Mouse (Mus musculus) CH12.LX (cell line): ENCODE measurements around the gene Tns4. TPM values are rescaled to one million over a fixed set of nuclear protein-coding genes. Genes with fewer than 3 reads are reported as not detected.

ENCODE experiments used
- DNase-seq: peaks from one replicate; pipeline ENCODE4 v3.0.0-alpha.2; 2013; ENCODE audit errors: extremely low read depth
- H3K27ac ChIP-seq: 2 replicates; pipeline ENCODE4 v1.5.1; 2012; ENCODE audit warnings: low read depth, mild to moderate bottlenecking, control low read depth, moderate library complexity; ENCODE audit not compliant: insufficient read depth
- H3K27me3 ChIP-seq: replicated peaks from 2 replicates; pipeline ENCODE3; 2012; ENCODE audit warnings: inconsistent platforms
- H3K36me3 ChIP-seq, 2 experiments: replicated peaks in 1 of 2; 2 replicates each; pipeline versions ENCODE3 to v1.6.1; 2012; ENCODE audit warnings: inconsistent platforms in 1 of 2, low read length in 1 of 2, mild to moderate bottlenecking in 1 of 2, mixed read lengths in 1 of 2, moderate library complexity in 1 of 2; ENCODE audit not compliant: control insufficient read depth in 1 of 2, insufficient read depth in 1 of 2
- H3K4me1 ChIP-seq, 2 experiments: 2 replicates each; pipeline ENCODE4 v1.6.1; 2012; ENCODE audit warnings: inconsistent platforms in 1 of 2, moderate library complexity in 1 of 2; ENCODE audit not compliant: insufficient read depth in 2 of 2, control insufficient read depth in 1 of 2
- H3K4me2 ChIP-seq: 2 replicates; pipeline ENCODE4 v1.6.1; 2012; ENCODE audit warnings: low read depth, mild to moderate bottlenecking, control low read depth; ENCODE audit not compliant: poor library complexity, insufficient read depth, severe bottlenecking
- H3K4me3 ChIP-seq, 3 experiments: fragments of 150-350 bp in 1 of 3; sonication (generic) in 1 of 3; replicated peaks in 1 of 3; 2 replicates each; pipeline versions ENCODE3 to v1.5.1; 2011 to 2012; ENCODE audit warnings: low read depth in 2 of 3, low read length in 2 of 3, mild to moderate bottlenecking in 2 of 3, moderate library complexity in 2 of 3, control low read depth in 1 of 3, improper control_type of control experiment in 1 of 3, inconsistent platforms in 1 of 3, mixed read lengths in 1 of 3; ENCODE audit not compliant: poor library complexity in 1 of 3
- H3K79me2 ChIP-seq: replicated peaks from 2 replicates; pipeline ENCODE4 v1.6.1; 2012; ENCODE audit warnings: mild to moderate bottlenecking, moderate library complexity; ENCODE audit not compliant: control insufficient read depth, poor library complexity, insufficient read depth, severe bottlenecking; ENCODE audit errors: extremely low read depth
- H3K9ac ChIP-seq: 2 replicates; pipeline ENCODE4 v1.6.1; 2012; ENCODE audit warnings: low read depth, mild to moderate bottlenecking, control low read depth, moderate library complexity; ENCODE audit not compliant: insufficient read depth
- H3K9me3 ChIP-seq: replicated peaks from 2 replicates; pipeline ENCODE3; 2012; ENCODE audit warnings: low read length, inconsistent platforms, mixed read lengths
- BHLHE40 ChIP-seq: IDR thresholded peaks from 2 replicates; pipeline ENCODE4 v1.6.1; 2011; ENCODE audit warnings: mild to moderate bottlenecking, low read depth, low read length, improper control_type of control experiment
- CHD1 ChIP-seq: IDR thresholded peaks from 2 replicates; pipeline ENCODE4 v1.6.1; 2012; ENCODE audit warnings: low read depth, low read length, improper control_type of control experiment, inconsistent platforms
- CHD2 ChIP-seq: IDR thresholded peaks from 2 replicates; pipeline ENCODE4 v1.6.1; 2011; ENCODE audit warnings: low read length, improper control_type of control experiment
- CTCF ChIP-seq, 2 experiments: IDR thresholded peaks in 1 of 2; conservative IDR thresholded peaks in 1 of 2; 2 replicates each; pipeline ENCODE4 v1.5.1; 2011 to 2012; ENCODE audit warnings: low read depth in 2 of 2, low read length in 2 of 2, improper control_type of control experiment in 1 of 2, inconsistent platforms in 1 of 2, mild to moderate bottlenecking in 1 of 2, moderate library complexity in 1 of 2
- E2F4 ChIP-seq: IDR thresholded peaks from 2 replicates; pipeline ENCODE4 v1.6.1; 2011; ENCODE audit warnings: low read depth, low read length, improper control_type of control experiment; ENCODE audit not compliant: insufficient replicate concordance
- ELF1 ChIP-seq: IDR thresholded peaks from 2 replicates; pipeline ENCODE4 v1.6.1; 2014; ENCODE audit warnings: low read depth, mild to moderate bottlenecking, inconsistent platforms, low read length, improper control_type of control experiment
- EP300 ChIP-seq: IDR thresholded peaks from 2 replicates; pipeline ENCODE4 v1.6.1; 2011; ENCODE audit warnings: low read length, improper control_type of control experiment
- ETS1 ChIP-seq: conservative IDR thresholded peaks from 2 replicates; pipeline ENCODE4 v1.6.1; 2012; ENCODE audit warnings: low read depth, mild to moderate bottlenecking, inconsistent platforms, low read length, improper control_type of control experiment, moderate library complexity
- GABPA ChIP-seq: IDR thresholded peaks from 2 replicates; pipeline ENCODE4 v1.6.1; 2012; ENCODE audit warnings: low read depth, low read length, improper control_type of control experiment, inconsistent platforms; ENCODE audit not compliant: insufficient replicate concordance
- HCFC1 ChIP-seq: IDR thresholded peaks from 2 replicates; pipeline ENCODE4 v1.6.1; 2012; ENCODE audit warnings: low read depth, mild to moderate bottlenecking, inconsistent platforms, low read length, improper control_type of control experiment
- IRF4 ChIP-seq: IDR thresholded peaks from 2 replicates; pipeline ENCODE4 v1.6.1; 2014; ENCODE audit warnings: low read depth, mild to moderate bottlenecking, inconsistent platforms, low read length, improper control_type of control experiment
- JUN ChIP-seq: IDR thresholded peaks from 2 replicates; pipeline ENCODE4 v1.6.1; 2011; ENCODE audit warnings: low read depth, mild to moderate bottlenecking, low read length, improper control_type of control experiment, moderate library complexity; ENCODE audit not compliant: insufficient read depth
- JUND ChIP-seq: conservative IDR thresholded peaks from 2 replicates; pipeline ENCODE4 v1.6.1; 2011; ENCODE audit warnings: low read depth, low read length, improper control_type of control experiment
- KAT2A ChIP-seq: IDR thresholded peaks from 2 replicates; pipeline ENCODE4 v1.6.1; 2012; ENCODE audit warnings: low read length, improper control_type of control experiment, inconsistent platforms; ENCODE audit not compliant: insufficient replicate concordance
- MAFK ChIP-seq: IDR thresholded peaks from 2 replicates; pipeline ENCODE4 v1.6.1; 2011; ENCODE audit warnings: low read length, improper control_type of control experiment; ENCODE audit not compliant: insufficient replicate concordance
- MAX ChIP-seq: IDR thresholded peaks from 2 replicates; pipeline ENCODE4 v1.6.1; 2011; ENCODE audit warnings: low read length, improper control_type of control experiment
- MAZ ChIP-seq: IDR thresholded peaks from 2 replicates; pipeline ENCODE4 v1.6.1; 2012; ENCODE audit warnings: low read depth, mild to moderate bottlenecking, inconsistent platforms, low read length, improper control_type of control experiment, moderate library complexity
- MEF2A ChIP-seq: IDR thresholded peaks from 2 replicates; pipeline ENCODE4 v1.6.1; 2014; ENCODE audit warnings: low read depth, mild to moderate bottlenecking, inconsistent platforms, low read length, improper control_type of control experiment, borderline replicate concordance
- MXI1 ChIP-seq: IDR thresholded peaks from 2 replicates; pipeline ENCODE4 v1.6.1; 2011; ENCODE audit warnings: mild to moderate bottlenecking, low read depth, low read length, improper control_type of control experiment
- MYC ChIP-seq: IDR thresholded peaks from 2 replicates; pipeline ENCODE4 v1.6.1; 2011; ENCODE audit warnings: low read depth, mild to moderate bottlenecking, improper control_type of control experiment, low read length
- NELFE ChIP-seq: IDR thresholded peaks from 2 replicates; pipeline ENCODE4 v1.6.1; 2011; ENCODE audit warnings: low read depth, low read length, improper control_type of control experiment
- NRF1 ChIP-seq: IDR thresholded peaks from 2 replicates; pipeline ENCODE4 v1.6.1; 2014; ENCODE audit warnings: low read depth, mild to moderate bottlenecking, inconsistent platforms, low read length, improper control_type of control experiment, moderate library complexity
- PAX5 ChIP-seq: IDR thresholded peaks from 2 replicates; pipeline ENCODE4 v1.6.1; 2012; ENCODE audit warnings: low read length, inconsistent platforms, mixed read lengths
- POLR2A ChIP-seq: IDR thresholded peaks from 2 replicates; pipeline ENCODE4 v1.6.1; 2011; ENCODE audit warnings: low read depth, mild to moderate bottlenecking, improper control_type of control experiment, low read length
- POLR2AphosphoS2 ChIP-seq: IDR thresholded peaks from 2 replicates; pipeline ENCODE4 v1.6.1; 2011; ENCODE audit warnings: low read depth, low read length, improper control_type of control experiment
- RAD21 ChIP-seq: IDR thresholded peaks from 2 replicates; pipeline ENCODE4 v1.6.1; 2011; ENCODE audit warnings: low read depth, mild to moderate bottlenecking, low read length, improper control_type of control experiment, moderate library complexity
- RCOR1 ChIP-seq: conservative IDR thresholded peaks from 2 replicates; pipeline ENCODE4 v1.6.1; 2012; ENCODE audit warnings: low read depth, mild to moderate bottlenecking, inconsistent platforms, low read length, improper control_type of control experiment
- SIN3A ChIP-seq: IDR thresholded peaks from 2 replicates; pipeline ENCODE4 v1.6.1; 2012; ENCODE audit warnings: low read length, improper control_type of control experiment, inconsistent platforms
- SMC3 ChIP-seq: IDR thresholded peaks from 2 replicates; pipeline ENCODE4 v1.6.1; 2011; ENCODE audit warnings: low read depth, low read length, improper control_type of control experiment
- TBP ChIP-seq: conservative IDR thresholded peaks from 2 replicates; pipeline ENCODE4 v1.6.1; 2011; ENCODE audit warnings: low read depth, low read length, improper control_type of control experiment
- TCF12 ChIP-seq: IDR thresholded peaks from 2 replicates; pipeline ENCODE4 v1.6.1; 2014; ENCODE audit warnings: low read depth, mild to moderate bottlenecking, inconsistent platforms, low read length, improper control_type of control experiment
- UBTF ChIP-seq: IDR thresholded peaks from 2 replicates; pipeline ENCODE4 v1.6.1; 2012; ENCODE audit warnings: low read depth, mild to moderate bottlenecking, inconsistent platforms, low read length, improper control_type of control experiment, moderate library complexity
- USF1 ChIP-seq: IDR thresholded peaks from 2 replicates; pipeline ENCODE4 v1.6.1; 2014; ENCODE audit warnings: low read depth, mild to moderate bottlenecking, inconsistent platforms, low read length, improper control_type of control experiment
- USF2 ChIP-seq: conservative IDR thresholded peaks from 2 replicates; pipeline ENCODE4 v1.6.1; 2011; ENCODE audit warnings: low read depth, low read length, improper control_type of control experiment
- ZC3H11A ChIP-seq: IDR thresholded peaks from 2 replicates; pipeline ENCODE4 v1.6.1; 2012; ENCODE audit warnings: low read depth, mild to moderate bottlenecking, inconsistent platforms, low read length, improper control_type of control experiment
- ZKSCAN1 ChIP-seq: IDR thresholded peaks from 2 replicates; pipeline ENCODE4 v1.6.1; 2012; ENCODE audit warnings: low read depth, inconsistent platforms, low read length, improper control_type of control experiment, borderline replicate concordance
- ZMIZ1 ChIP-seq: IDR thresholded peaks from 2 replicates; pipeline ENCODE4 v1.6.1; 2012; ENCODE audit warnings: low read depth, mild to moderate bottlenecking, inconsistent platforms, low read length, improper control_type of control experiment
- ZNF384 ChIP-seq: IDR thresholded peaks from 2 replicates; pipeline ENCODE4 v1.6.1; 2012; ENCODE audit warnings: low read depth, low read length, improper control_type of control experiment, inconsistent platforms
- dilution Hi-C: fragments of 300-500 bp; cut with MboI; formaldehyde crosslinking; loops from 2 replicates; pipeline ENCODE4 v1.14.3; 2020; ENCODE audit warnings: low sequenced_read_pairs; ENCODE audit not compliant: extremely low pct_unique_long_range_greater_than_20kb, extremely low pct_ligation_motif_present
- in situ Hi-C: fragments of 300-500 bp; cut with MboI; formaldehyde crosslinking; loops from 3 replicates; pipeline ENCODE4 v1.14.3; 2019; ENCODE audit warnings: low sequenced_read_pairs, low pct_ligation_motif_present, low pct_unique_long_range_greater_than_20kb, mixed read lengths
- polyA plus RNA-seq: library from polyadenylated mRNA; unstranded; fragments of >175 nt; gene quantifications from 2 replicates; pipeline ENCODE4 v1.2.1, GENCODE M21; 2012; ENCODE audit warnings: low read depth; ENCODE audit not compliant: insufficient read length
- total RNA-seq, 2 experiments: library from RNA; depleted of rRNA; stranded (reverse); fragments of 300-350 nt in 1 of 2; fragments of >200 nt in 1 of 2; gene quantifications; 2 replicates each; pipeline ENCODE4 v1.2.3; 2012 to 2014

Gene Tns4
- total and polyA plus RNA-seq, 3 experiments, result 0.04 to 0.11 TPM; not detected in 1

DNA sequence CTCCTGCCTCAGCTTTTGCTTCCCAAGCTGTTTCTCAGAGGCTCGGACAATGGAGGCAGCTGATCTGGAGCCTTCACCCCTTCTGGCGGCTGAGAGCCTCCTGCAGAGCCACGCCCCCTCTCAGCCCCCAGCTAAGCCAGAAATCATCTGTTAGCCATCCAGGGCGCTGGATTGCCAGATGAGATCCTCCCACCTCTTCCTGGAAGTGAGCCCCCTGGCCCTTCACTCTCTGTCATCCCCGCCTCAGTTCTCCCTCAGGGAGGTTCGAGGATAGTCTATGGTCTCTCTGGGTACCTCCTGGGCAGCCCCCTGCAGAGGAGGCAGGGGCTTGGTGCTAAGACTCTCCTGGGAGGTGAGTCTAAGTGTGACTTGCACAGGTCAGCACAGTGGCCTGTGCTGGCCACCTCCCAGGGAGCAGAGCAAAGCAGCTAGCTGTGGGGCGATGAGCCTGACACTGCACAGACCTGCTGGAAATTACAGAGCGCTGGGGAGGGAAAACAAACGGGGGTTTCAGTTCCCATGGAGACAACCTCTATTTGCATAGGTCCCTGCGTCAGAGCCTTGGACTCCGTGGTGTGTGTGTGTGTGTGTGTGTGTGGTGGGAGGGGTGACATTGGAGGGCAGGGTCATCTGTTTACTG lies 43.1 kb upstream of the Tns4 start:
- peak; percentile 80 for TF ChIP-seq RCOR1
- TF ChIP-seq NELFE, result peak; percentile 32; the same call in 1 of the 2 replicates
- TF ChIP-seq USF2, result no peak
- peak; percentile 61; the same call in 1 of the 2 replicates for TF ChIP-seq HCFC1
- peak; percentile 85 for TF ChIP-seq BHLHE40
- peak; percentile 62; the same call in 1 of the 2 replicates for TF ChIP-seq MAX
- TF ChIP-seq TBP, result no peak; the same call in 1 of the 2 replicates
- no peak for TF ChIP-seq E2F4
- peak; percentile 83 for TF ChIP-seq CHD2
- no peak for TF ChIP-seq KAT2A
- peak; percentile 31 for TF ChIP-seq SMC3
- 0 out of 2 replicates have a peak, but pooled peaks have one; percentile 39 for TF ChIP-seq NRF1
- peak; percentile 94 for TF ChIP-seq MEF2A
- no peak for TF ChIP-seq UBTF
- TF ChIP-seq ZKSCAN1, result no peak
- TF ChIP-seq MXI1, result peak; percentile 95
- TF ChIP-seq MAZ, result peak; percentile 100
- peak; percentile 78 for TF ChIP-seq SIN3A
- peak; percentile 64; the same call in 1 of the 2 replicates for TF ChIP-seq MAFK
- TF ChIP-seq CHD1, result peak; percentile 27; the same call in 1 of the 2 replicates
- TF ChIP-seq MYC, result peak; percentile 78; the same call in 1 of the 2 replicates
- peak; percentile 52; the same call in 1 of the 2 replicates for TF ChIP-seq JUN
- TF ChIP-seq TCF12, result peak; percentile 93
- peak; percentile 41; the same call in 1 of the 2 replicates for TF ChIP-seq POLR2A
- peak; percentile 94 for TF ChIP-seq EP300
- TF ChIP-seq ZNF384, result 0 out of 2 replicates have a peak, but pooled peaks have one; percentile 50
- TF ChIP-seq USF1, result no peak; the same call in 1 of the 2 replicates
- TF ChIP-seq POLR2AphosphoS2, result no peak
- TF ChIP-seq ZMIZ1, result no peak; the same call in 1 of the 2 replicates
- peak; percentile 97 for TF ChIP-seq IRF4
- no peak for TF ChIP-seq ZC3H11A
- peak; percentile 72 for TF ChIP-seq ELF1
- TF ChIP-seq CTCF (conservative IDR thresholded peaks at IDR 0.05 in 1 of 2, IDR thresholded peaks at IDR 0.05 in 1 of 2; ENCODE audit: low read depth in 2 of 2, low read length in 2 of 2), result 0 out of 4 replicates have a peak, but pooled peaks of 1 of the 2 experiments have one; percentile 4
- no peak for TF ChIP-seq RAD21
- TF ChIP-seq ETS1, result peak; percentile 94
- TF ChIP-seq GABPA, result no peak
- no peak for TF ChIP-seq PAX5
- peak; percentile 71 for TF ChIP-seq JUND
- H3K27ac ChIP-seq, result peak overlapping the region; percentile 74
- peak overlapping the region; percentile 40 for H3K9ac ChIP-seq
- peak; percentile 98 for DNase-seq
- H3K36me3 ChIP-seq, result no peaks in the 10 kb centered on the region
- in situ Hi-C loops (loop anchor here (5.0 kb wide), 1 partner anchor 90 kb away; the partner anchor contains the start of gene Igfbp4), dilution Hi-C loops (no loop called here)
- no peaks in the 10 kb centered on the region for H3K9me3 ChIP-seq
- no peaks in the 10 kb centered on the region for H3K27me3 ChIP-seq
- H3K4me1 ChIP-seq, result peaks cover 50 to 94% of the 10 kb centered on the region in 2 experiments
- H3K79me2 ChIP-seq, result no peaks in the 10 kb centered on the region
- peak overlapping the region; percentile 3 to 34 (median 29) for H3K4me3 ChIP-seq
- peak overlapping the region; percentile 75 for H3K4me2 ChIP-seq
